Mouse (Mus musculus): ENCODE measurements around the gene Crtam. TPM values are rescaled to one million over a fixed set of nuclear protein-coding genes. Genes with fewer than 3 reads are reported as not detected.

The Crtam gene
- total RNA-seq, 2 experiments from 2014 or later, result 0.10 TPM; not detected in 1

GRCm38 (mm10) chr9:40937425-40937824 lies 67.0 kb downstream of the Crtam start:
- intact Hi-C loops (cut with DNase I), result loop anchor here (5.0 kb wide), 1 partner anchor 100 kb away; no protein-coding TSS in a partner anchor
- no peak for DNase-seq (ENCODE audit: extremely low spot score in 1 of 2, low spot score in 2 of 2)

- DNase-seq (ENCODE audit: extremely low spot score in 1 of 2, low spot score in 2 of 2), result no peak
- intact Hi-C loops (cut with DNase I), result no loop called here
Observed at GRCm38 (mm10) chr9:40933323-40933722, 71.1 kb downstream of the Crtam start.

- intact Hi-C loops (cut with DNase I), result no loop called here
- no peak for DNase-seq (ENCODE audit: extremely low spot score in 1 of 2, low spot score in 2 of 2)
Observed at GRCm38 (mm10) chr9:40927351-40927980, 77.0 kb downstream of the Crtam start.

Other genes with a start within 250 kb of the Crtam start
- gene Hspa8, start 203.6 kb downstream of the Crtam start, total RNA-seq (2021), result 1,000 to 10,000 TPM; 2,142 to 2,231 TPM
- not detected for gene Bsx, start 130.5 kb downstream of the Crtam start, total RNA-seq (2021)
- under 1 TPM; 0.21 to 0.73 TPM for gene Jhy, start 40.5 kb downstream of the Crtam start, total RNA-seq (2021)
- gene Ubash3b, start 157.1 kb upstream of the Crtam start, total RNA-seq (2021), result 10 to 100 TPM; 30.4 to 31.7 TPM